Mouse (Mus musculus): ENCODE measurements around the gene Bod1.

The Bod1 gene

GRCm38 (mm10) chr11:31671354-31672169 is at the start of gene Bod1:
Gene Bod1 (minus strand): TSS chr11:31671885.
- peak; percentile 93 for DNase-seq

- no peak for DNase-seq
Measured at GRCm38 (mm10) chr11:31719090-31719489, 47.4 kb upstream of the Bod1 start.

- no peak for DNase-seq
Measured at GRCm38 (mm10) chr11:31717926-31718735, 46.4 kb upstream of the Bod1 start.

- no peak for DNase-seq
Measured at GRCm38 (mm10) chr11:31713641-31714121, 42.0 kb upstream of the Bod1 start.

- DNase-seq: no peak
Measured at GRCm38 (mm10) chr11:31713116-31713515, 41.4 kb upstream of the Bod1 start.

GRCm38 (mm10) chr11:31707771-31708170 is 36.1 kb upstream of the Bod1 start:
- DNase-seq: no peak

- no peak for DNase-seq
Measured at GRCm38 (mm10) chr11:31703173-31703572, 31.5 kb upstream of the Bod1 start.

GRCm38 (mm10) chr11:31701901-31702300 is 30.2 kb upstream of the Bod1 start:
- no peak for DNase-seq

- no peak for DNase-seq
Measured at GRCm38 (mm10) chr11:31699502-31699901, 27.8 kb upstream of the Bod1 start.

GRCm38 (mm10) chr11:31694801-31695200 is 23.1 kb upstream of the Bod1 start:
- no peak for DNase-seq

GRCm38 (mm10) chr11:31694109-31694508 is 22.4 kb upstream of the Bod1 start:
- DNase-seq: peak; percentile 19

- DNase-seq: no peak
Measured at GRCm38 (mm10) chr11:31693322-31693721, 21.6 kb upstream of the Bod1 start.

- no peak for DNase-seq
Measured at GRCm38 (mm10) chr11:31688956-31689355, 17.3 kb upstream of the Bod1 start.

- no peak for DNase-seq
Measured at GRCm38 (mm10) chr11:31684913-31685567, 13.4 kb upstream of the Bod1 start.

GRCm38 (mm10) chr11:31684126-31684525 is 12.4 kb upstream of the Bod1 start:
- no peak for DNase-seq

- DNase-seq: no peak
Measured at GRCm38 (mm10) chr11:31679840-31680381, 8.2 kb upstream of the Bod1 start.

- peak; percentile 18 for DNase-seq
Measured at GRCm38 (mm10) chr11:31677309-31677708, 5.6 kb upstream of the Bod1 start.

GRCm38 (mm10) chr11:31676661-31677252 is 5.1 kb upstream of the Bod1 start:
- DNase-seq: no peak

- DNase-seq: peak; percentile 50
Measured at GRCm38 (mm10) chr11:31675430-31675829, 3.7 kb upstream of the Bod1 start.

- no peak for DNase-seq
Measured at GRCm38 (mm10) chr11:31672170-31672563, 482 bp upstream of the Bod1 start.

- DNase-seq: no peak
Measured at GRCm38 (mm10) chr11:31670468-31670921, 1.2 kb downstream of the Bod1 start.

GRCm38 (mm10) chr11:31669172-31669869 is 2.4 kb downstream of the Bod1 start:
- DNase-seq: no peak
